Mouse (Mus musculus) C2C12 (cell line): ENCODE data around the gene 9430038I01Rik.

ENCODE experiments used
- CEBPB ChIP-seq: IDR thresholded peaks from one replicate; pipeline ENCODE4 v1.6.1; 2011; ENCODE audit warnings: low read depth, mild to moderate bottlenecking, control low read depth, moderate library complexity
- CTCF ChIP-seq: IDR thresholded peaks from one replicate; pipeline ENCODE4 v1.5.1; 2011; ENCODE audit not compliant: control insufficient read depth, insufficient read depth, insufficient read length
- FOSL1 ChIP-seq: IDR thresholded peaks from one replicate; pipeline ENCODE4 v1.8.0; 2011; ENCODE audit warnings: mild to moderate bottlenecking, low read length; ENCODE audit not compliant: poor library complexity, insufficient read depth, severe bottlenecking
- MYOD1 ChIP-seq: IDR thresholded peaks from one replicate; pipeline ENCODE4 v1.6.1; 2011; ENCODE audit warnings: low read depth; ENCODE audit not compliant: control insufficient read depth, insufficient read length
- MYOG ChIP-seq: IDR thresholded peaks from one replicate; pipeline ENCODE4 v1.6.1; 2011; ENCODE audit not compliant: control insufficient read depth, insufficient read length; ENCODE audit errors: extremely low read depth
- USF1 ChIP-seq: IDR thresholded peaks from one replicate; pipeline ENCODE4 v1.6.1; 2011; ENCODE audit warnings: low read depth, mild to moderate bottlenecking, control low read depth, moderate library complexity

- TF ChIP-seq MYOG (no peak), CTCF (no peak), USF1 (no peak), CEBPB (no peak), FOSL1 (no peak), MYOD1 (no peak)
Observed at GRCm38 (mm10) chr7:137395421-137395820, 15.1 kb downstream of the 9430038I01Rik start.
